Mouse (Mus musculus) liver, embryonic 11.5 days (tissue): Measurements from ENCODE around the gene Cd80. TPM values are rescaled to one million over a fixed set of nuclear protein-coding genes. Genes with fewer than 3 reads are reported as not detected.

Experiments used
- ATAC-seq: fragments of 200-750 bp; cut with Nextera tagmentation; replicated peaks from 2 replicates; pipeline ENCODE4 v1.8.0; 2017; ENCODE audit warnings: moderate number of reproducible peaks, mild to moderate bottlenecking, moderate TSS enrichment, moderate library complexity; ENCODE audit not compliant: low FRiP score
- DNase-seq: peaks from one replicate; pipeline ENCODE4 v3.0.0-alpha.2; 2017; ENCODE audit warnings: low spot score
- H3K27ac ChIP-seq: fragments of 300-500 bp; sonication (generic); 2 replicates; pipeline ENCODE4 v1.5.1; 2014; ENCODE audit warnings: mild to moderate bottlenecking, low read depth, low read length, control low read depth
- H3K27me3 ChIP-seq: fragments of 300-500 bp; sonication (generic); replicated peaks from 2 replicates; pipeline ENCODE4 v1.6.1; 2014; ENCODE audit warnings: low read length, mixed read lengths; ENCODE audit not compliant: control insufficient read depth, insufficient read depth
- H3K36me3 ChIP-seq: fragments of 300-500 bp; sonication (generic); 2 replicates; pipeline ENCODE4 v1.6.1; 2014; ENCODE audit warnings: mild to moderate bottlenecking, low read length, moderate library complexity, mixed read lengths; ENCODE audit not compliant: control insufficient read depth, insufficient read depth
- H3K4me1 ChIP-seq: fragments of 300-500 bp; sonication (generic); replicated peaks from 2 replicates; pipeline ENCODE4 v1.6.1; 2014; ENCODE audit warnings: low read length, mixed read lengths; ENCODE audit not compliant: control insufficient read depth, insufficient read depth
- H3K4me2 ChIP-seq: fragments of 300-500 bp; sonication (generic); 2 replicates; pipeline ENCODE4 v1.6.1; 2014; ENCODE audit warnings: mild to moderate bottlenecking, control low read depth, moderate library complexity
- H3K4me3 ChIP-seq: fragments of 300-500 bp; sonication (generic); 2 replicates; pipeline ENCODE4 v1.5.1; 2014; ENCODE audit warnings: low read depth, low read length, control low read depth
- H3K9ac ChIP-seq: fragments of 300-500 bp; sonication (generic); 2 replicates; pipeline ENCODE4 v1.6.1; 2014; ENCODE audit warnings: low read depth, low read length, control low read depth
- H3K9me3 ChIP-seq: fragments of 300-500 bp; sonication (generic); 2 replicates; pipeline ENCODE4 v1.6.1; 2016; ENCODE audit warnings: low read length, inconsistent platforms, mixed read lengths; ENCODE audit not compliant: control insufficient read depth
- WGBS: fragments of 180-500 bp; shearing (Covaris S2); extraction: QIAGEN DNeasy Blood & Tissue Kit; methylation state at CpG from one replicate; pipeline ENCODE4 v1.1.7; 2014; 5-methylcytosine and 5-hydroxymethylcytosine counted together
- polyA plus RNA-seq: library from polyadenylated mRNA; unstranded; fragments of >200 nt; fragmentation: Nextera tagmentation; extraction: Ambion mirVana; gene quantifications from 2 replicates; pipeline ENCODE4 v1.2.1, GENCODE M21; 2014

Gene Cd80
- polyA plus RNA-seq, 1 experiment from 2014 or later, result 0.23 TPM

DNA sequence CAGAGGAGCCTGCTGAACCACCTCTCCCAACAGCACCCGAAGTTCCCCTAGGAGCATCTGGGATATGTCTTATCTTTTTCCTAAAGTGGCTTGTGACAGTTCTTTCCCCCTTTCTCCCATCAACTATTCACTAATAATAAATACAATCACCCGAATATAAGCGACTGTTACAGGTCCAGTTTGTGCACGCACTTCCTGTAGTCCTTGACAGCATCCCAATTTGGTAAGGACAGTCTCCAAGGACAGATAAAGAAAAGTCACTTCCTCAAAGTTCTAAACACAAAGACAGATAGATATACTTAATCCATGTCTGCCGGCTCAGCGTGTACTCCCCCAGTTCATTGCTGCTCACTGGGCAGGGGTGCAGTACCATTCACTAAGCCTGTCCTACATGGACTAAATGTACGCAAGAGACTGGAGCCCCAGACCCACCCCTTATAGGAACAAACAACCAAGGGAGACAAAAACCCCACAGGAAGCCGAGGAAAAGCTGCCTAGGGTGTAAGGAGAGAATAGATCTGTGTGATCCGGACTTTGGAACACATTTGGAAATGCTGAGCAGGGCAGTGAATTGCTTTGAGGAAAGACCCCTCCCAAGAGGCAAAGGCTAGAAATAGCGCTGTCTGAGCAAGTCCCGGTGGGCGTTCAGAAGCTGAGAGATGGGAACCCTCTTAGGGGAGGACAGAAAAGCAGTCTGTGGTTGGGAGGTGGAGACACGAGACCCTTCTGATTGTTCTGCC is 23.7 kb upstream of the Cd80 start:
- 41% methylated on average over 13 of the region's 13 CpGs for WGBS
- Histone ChIP-seq H3K9me3 (no peaks in the 10 kb centered on the region), H3K4me3 (no peak overlapping the region), H3K27ac (peak overlapping the region; percentile 8; the same call in 1 of the 2 replicates), H3K4me1 (peaks cover 11% of the 10 kb centered on the region; the same call in 1 of the 2 replicates), H3K4me2 (peak overlapping the region; percentile 6; the same call in 1 of the 2 replicates), H3K9ac (no peak overlapping the region), H3K36me3 (no peaks in the 10 kb centered on the region), H3K27me3 (no peaks in the 10 kb centered on the region)
- DNase-seq (no peak), ATAC-seq (no peak)

DNA sequence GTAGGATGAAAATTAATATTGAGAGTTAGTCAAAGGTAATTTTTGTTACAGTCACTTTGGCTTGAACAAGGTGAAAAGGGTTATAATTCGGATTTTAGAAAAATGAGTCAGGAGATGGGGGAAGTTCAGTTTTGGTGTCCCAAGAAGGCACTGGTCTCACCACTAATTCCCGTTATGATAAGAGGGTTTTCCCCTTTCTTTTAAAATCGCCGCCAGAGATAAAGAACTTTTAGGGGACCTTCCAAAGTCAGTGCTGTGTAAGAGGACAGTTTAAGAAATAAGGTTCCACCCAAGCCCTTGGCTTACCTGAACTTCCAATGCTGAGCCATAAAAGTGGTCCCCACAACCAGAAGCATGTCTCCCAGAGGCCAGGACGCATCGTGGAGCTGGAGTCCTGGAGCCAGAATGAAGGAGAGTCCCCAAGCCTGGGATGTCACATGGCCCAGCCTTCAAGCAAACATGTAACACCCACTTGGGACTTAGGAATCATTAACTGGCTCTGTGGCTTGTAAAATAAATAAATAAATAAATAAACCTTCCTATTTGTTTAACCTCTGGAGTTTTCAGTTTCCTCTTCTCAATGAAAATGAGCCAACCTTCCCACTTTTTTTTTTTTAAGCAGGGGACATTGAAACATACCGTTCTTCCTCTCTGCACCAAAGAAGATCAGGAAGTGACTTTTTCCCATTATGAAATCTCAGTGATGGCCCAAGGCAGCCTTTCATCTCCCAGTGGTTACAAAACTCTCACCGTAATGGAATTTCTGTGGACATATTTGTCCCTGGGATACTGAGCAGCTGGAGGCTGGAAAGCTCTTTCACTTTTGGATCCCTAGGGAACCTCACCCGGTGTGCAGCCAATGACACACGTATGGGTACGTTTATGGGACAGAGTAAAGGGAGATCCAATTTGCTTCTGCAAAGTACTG is 22.6 kb upstream of the Cd80 start, which contains the start of gene Pla1a:
Gene Pla1a (minus strand): TSS at position 648 of the 928 bp plus-strand sequence.
- Histone ChIP-seq H3K9me3 (no peaks in the 10 kb centered on the region), H3K9ac (no peak within 1 kb of the TSS), H3K27me3 (no peaks in the 10 kb centered on the region), H3K4me3 (no peak within 1 kb of the TSS), H3K27ac (peak within 1 kb of the TSS; percentile 8; the same call in 1 of the 2 replicates), H3K4me2 (peak within 1 kb of the TSS; percentile 6; the same call in 1 of the 2 replicates), H3K4me1 (peaks cover 11% of the 10 kb centered on the region; the same call in 1 of the 2 replicates), H3K36me3 (no peaks in the 10 kb centered on the region)
- ATAC-seq (no peak), DNase-seq (no peak)
- WGBS, result 71% methylated on average over 11 of the region's 11 CpGs

DNA sequence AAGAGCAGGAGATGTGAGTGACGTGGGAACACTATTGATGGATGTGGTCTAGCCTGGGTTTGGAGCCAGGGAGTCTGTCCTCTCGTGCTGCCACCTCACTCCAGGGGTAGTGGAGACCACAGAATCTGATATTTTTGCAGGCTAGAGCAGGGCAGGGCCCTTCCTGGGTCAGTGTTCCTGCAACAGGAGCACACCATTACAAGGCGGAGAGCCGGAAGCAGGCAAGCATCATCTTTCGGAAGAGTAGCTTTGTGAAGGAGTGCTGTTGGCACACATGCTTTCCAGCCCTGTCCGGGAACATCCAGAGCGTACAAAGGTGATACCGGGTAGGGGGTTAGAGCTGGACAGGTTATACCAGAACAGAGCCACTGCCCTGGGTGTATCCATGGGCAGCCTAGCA is 21.8 kb upstream of the Cd80 start:
- WGBS, result 89% methylated on average over 8 of the region's 8 CpGs
- Histone ChIP-seq H3K4me3 (no peak overlapping the region), H3K4me1 (peaks cover 11% of the 10 kb centered on the region; the same call in 1 of the 2 replicates), H3K27ac (no peak overlapping the region), H3K36me3 (no peaks in the 10 kb centered on the region), H3K4me2 (no peak overlapping the region), H3K9ac (no peak overlapping the region), H3K27me3 (no peaks in the 10 kb centered on the region), H3K9me3 (no peaks in the 10 kb centered on the region)
- DNase-seq (no peak), ATAC-seq (no peak)

DNA sequence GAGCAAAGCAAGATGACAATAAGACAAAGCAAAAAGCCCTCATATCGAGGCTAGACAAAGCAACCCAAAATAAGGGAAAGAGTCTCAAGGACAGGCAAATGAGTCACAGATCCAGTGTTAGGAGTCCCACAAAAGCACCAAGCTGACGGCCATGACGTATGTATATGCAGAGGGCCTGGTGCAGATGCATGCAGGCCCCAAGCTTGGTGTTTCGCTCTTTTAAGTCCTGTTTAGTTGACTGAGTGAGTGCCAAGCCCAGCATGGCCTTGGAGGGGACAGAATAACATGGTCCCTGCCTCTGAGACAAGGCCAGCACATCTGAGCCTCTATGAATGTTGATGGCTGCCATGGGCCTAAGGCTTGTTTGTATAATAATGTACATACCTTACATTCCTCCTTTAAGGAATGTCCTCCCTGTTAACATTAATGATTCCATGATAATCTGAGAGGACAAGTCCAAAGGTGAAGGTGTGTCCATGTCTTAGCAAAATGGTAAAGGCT is 21.0 kb upstream of the Cd80 start:
- WGBS, result 86% methylated on average over 4 of the region's 4 CpGs
- Histone ChIP-seq H3K4me1 (peaks cover 11% of the 10 kb centered on the region; the same call in 1 of the 2 replicates), H3K36me3 (no peaks in the 10 kb centered on the region), H3K9me3 (no peaks in the 10 kb centered on the region), H3K27ac (no peak overlapping the region), H3K9ac (no peak overlapping the region), H3K4me3 (no peak overlapping the region), H3K27me3 (no peaks in the 10 kb centered on the region), H3K4me2 (no peak overlapping the region)
- no peak for ATAC-seq
- no peak for DNase-seq

DNA sequence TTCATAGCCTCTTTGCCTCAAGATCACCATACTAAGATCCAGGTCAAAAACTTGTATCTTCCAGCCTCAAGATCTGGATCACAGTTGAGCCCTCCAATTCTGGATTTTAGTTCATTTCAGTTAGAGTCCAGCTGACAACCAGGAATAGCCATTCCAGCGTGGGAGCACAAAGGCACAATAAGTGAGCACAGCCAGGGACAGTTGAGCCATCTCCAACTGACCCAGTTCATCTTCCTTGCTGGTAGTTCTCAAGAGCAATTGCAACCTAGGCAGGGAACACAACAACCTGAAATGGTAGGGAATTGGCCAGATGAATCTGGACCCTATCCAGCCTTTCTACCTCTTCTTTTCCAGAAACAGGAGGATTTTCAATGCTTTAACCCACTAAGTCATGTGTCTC is 16.2 kb upstream of the Cd80 start:
- no peak overlapping the region for H3K9ac ChIP-seq
- ATAC-seq, result no peak
- 83% methylated on average over 1 of the region's 1 CpGs for WGBS
- no peaks in the 10 kb centered on the region for H3K4me1 ChIP-seq
- H3K4me3 ChIP-seq, result no peak overlapping the region
- H3K27ac ChIP-seq, result no peak overlapping the region
- no peak for DNase-seq
- H3K4me2 ChIP-seq, result no peak overlapping the region
- H3K27me3 ChIP-seq, result no peaks in the 10 kb centered on the region
- no peaks in the 10 kb centered on the region for H3K9me3 ChIP-seq
- H3K36me3 ChIP-seq, result peaks cover under 1% of the 10 kb centered on the region; the same call in 1 of the 2 replicates

DNA sequence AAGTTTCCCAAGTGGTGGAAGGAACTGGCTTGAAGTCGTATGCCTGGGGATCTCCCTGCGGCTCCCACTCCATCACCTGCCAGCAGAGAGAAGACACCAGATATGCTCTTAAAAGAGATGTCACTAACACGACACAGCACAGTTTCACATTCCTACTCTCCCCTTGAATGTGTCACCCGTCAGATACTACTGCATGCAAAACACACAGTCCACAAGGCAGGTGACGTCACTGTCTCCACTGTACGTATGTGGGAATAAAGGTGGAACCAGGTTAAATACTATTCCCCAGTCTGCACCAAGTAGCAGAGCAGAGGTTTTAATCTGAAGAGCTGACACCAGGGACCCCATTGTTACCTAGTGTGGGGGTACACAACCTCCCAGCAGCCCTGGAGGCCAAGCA is 15.0 kb upstream of the Cd80 start:
- H3K4me1 ChIP-seq, result no peaks in the 10 kb centered on the region
- H3K27ac ChIP-seq, result no peak overlapping the region
- H3K9ac ChIP-seq, result no peak overlapping the region
- H3K9me3 ChIP-seq, result no peaks in the 10 kb centered on the region
- WGBS, result 66% methylated on average over 6 of the region's 6 CpGs
- no peak for ATAC-seq
- H3K4me3 ChIP-seq, result no peak overlapping the region
- DNase-seq, result no peak
- no peak overlapping the region for H3K4me2 ChIP-seq
- H3K27me3 ChIP-seq, result no peaks in the 10 kb centered on the region
- peaks cover 11% of the 10 kb centered on the region for H3K36me3 ChIP-seq

DNA sequence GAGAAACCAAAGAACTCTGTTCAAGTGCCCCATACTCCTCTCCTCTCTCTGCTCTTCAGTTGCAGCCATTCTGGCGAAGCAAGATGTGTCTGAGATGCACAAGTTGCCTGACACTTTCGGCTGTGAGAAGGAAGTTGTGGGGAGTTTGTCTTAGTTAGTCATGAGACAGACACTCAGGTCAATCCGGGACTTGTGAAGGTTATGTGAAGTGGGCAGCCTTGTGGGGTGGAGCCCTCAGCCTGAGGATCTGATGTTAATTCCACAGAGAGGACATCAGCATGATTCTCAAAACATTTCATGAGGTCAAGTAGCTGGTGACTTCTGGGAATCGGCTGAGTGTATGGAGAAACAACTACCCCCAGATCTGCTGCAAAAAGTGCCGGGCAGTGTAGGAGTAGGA is 13.8 kb upstream of the Cd80 start:
- ATAC-seq (no peak), DNase-seq (no peak)
- Histone ChIP-seq H3K9me3 (no peaks in the 10 kb centered on the region), H3K27ac (no peak overlapping the region), H3K9ac (no peak overlapping the region), H3K4me1 (no peaks in the 10 kb centered on the region), H3K4me3 (no peak overlapping the region), H3K36me3 (peaks cover 23% of the 10 kb centered on the region), H3K27me3 (no peaks in the 10 kb centered on the region), H3K4me2 (no peak overlapping the region)
- WGBS, result 75% methylated on average over 5 of the region's 5 CpGs

DNA sequence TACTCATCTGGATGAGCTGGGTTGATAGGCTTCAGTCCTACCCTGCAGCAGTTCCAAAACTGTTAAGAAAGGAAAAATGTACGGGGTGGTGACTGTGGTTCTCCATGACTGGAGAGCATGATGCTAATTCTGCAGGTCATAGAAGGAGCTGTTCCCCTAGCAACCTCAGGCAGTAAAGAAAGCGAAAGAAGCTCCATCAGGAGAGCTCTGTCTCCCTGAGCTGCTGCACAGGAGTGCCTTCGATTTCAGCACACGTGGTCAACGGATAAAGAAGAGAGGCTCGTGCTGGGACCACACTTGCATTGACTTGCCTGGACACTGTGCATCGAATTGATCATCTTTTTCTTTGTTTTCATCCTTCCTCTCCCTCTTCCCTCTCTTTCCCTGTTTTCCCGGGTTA is 13.1 kb upstream of the Cd80 start:
- H3K4me3 ChIP-seq, result no peak overlapping the region
- ATAC-seq (no peak), DNase-seq (no peak)
- peaks cover 29% of the 10 kb centered on the region for H3K36me3 ChIP-seq
- no peaks in the 10 kb centered on the region for H3K9me3 ChIP-seq
- WGBS, result 80% methylated on average over 8 of the region's 8 CpGs
- no peak overlapping the region for H3K4me2 ChIP-seq
- H3K4me1 ChIP-seq, result no peaks in the 10 kb centered on the region
- H3K27me3 ChIP-seq, result no peaks in the 10 kb centered on the region
- no peak overlapping the region for H3K9ac ChIP-seq
- no peak overlapping the region for H3K27ac ChIP-seq
